Mouse (Mus musculus) spleen, adult 12 weeks (tissue): ENCODE data around the gene Tsc2.

Experiments used
- DNase-seq: peaks from one replicate; pipeline ENCODE4 v3.0.0; 2022; ENCODE audit warnings: low spot score

The Tsc2 gene

DNA sequence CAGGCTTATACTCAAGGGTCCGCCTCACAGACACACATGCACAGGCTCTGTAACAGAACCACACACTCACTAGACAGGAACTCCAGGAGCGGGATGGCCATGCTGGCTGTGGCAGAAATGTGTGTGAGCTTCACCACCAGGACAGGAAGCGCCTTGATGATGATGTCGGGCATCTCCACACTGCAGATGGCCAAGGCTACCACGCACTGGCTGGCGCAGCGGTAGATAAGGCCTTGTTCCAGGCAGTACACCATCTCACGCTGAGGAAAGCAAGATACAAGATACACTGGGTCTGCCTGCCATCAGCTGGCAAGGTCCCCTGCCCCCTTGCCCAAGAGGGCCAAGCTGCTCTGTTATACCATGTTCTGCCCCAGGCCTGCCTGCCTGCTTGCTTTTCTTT lies 23.6 kb downstream of the Tsc2 start:
- no peak for DNase-seq

GRCm38 (mm10) chr17:24608370-24608769 lies 24.1 kb downstream of the Tsc2 start:
- DNase-seq, result no peak

- DNase-seq, result no peak
Measured at GRCm38 (mm10) chr17:24604557-24604956, 27.9 kb downstream of the Tsc2 start.

- no peak for DNase-seq
Measured at GRCm38 (mm10) chr17:24603961-24604360, 28.5 kb downstream of the Tsc2 start.

- DNase-seq, result no peak
Measured at GRCm38 (mm10) chr17:24600502-24600901, 31.9 kb downstream of the Tsc2 start.

GRCm38 (mm10) chr17:24597989-24598388 lies 34.4 kb downstream of the Tsc2 start:
- no peak for DNase-seq

DNA sequence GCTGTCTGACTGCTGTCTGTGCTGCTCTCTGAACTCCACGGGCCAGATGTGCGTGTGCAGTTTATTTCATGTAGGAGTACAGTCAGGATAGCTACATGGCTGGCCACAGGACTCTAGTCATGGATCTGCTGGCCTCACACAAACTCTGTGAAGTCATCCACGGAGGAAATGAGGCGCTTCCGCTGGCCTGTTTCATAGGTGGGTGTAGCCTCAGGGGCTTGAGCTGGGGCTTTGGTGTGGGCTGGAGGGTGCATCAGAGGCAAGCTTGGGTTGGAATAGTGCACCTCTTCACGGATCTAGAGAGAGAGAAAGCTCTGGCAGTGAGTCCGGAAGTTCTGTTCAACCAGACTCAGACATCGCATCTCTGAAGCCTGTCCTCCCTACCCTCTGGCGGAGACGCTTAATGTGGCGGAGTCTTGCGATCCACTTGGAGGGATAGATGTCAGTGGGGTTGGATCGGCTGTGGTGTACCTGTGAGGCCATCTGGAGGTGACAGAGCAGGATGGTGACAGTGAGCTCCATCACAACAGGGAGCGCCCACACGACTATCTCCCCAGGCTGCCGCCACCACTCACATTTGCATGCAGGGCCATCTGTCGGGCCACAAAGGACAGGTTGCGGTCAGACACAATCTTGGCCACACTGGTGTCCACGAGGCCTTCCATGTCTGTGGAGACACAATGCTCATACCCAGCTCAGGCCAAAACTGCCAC lies 35.8 kb downstream of the Tsc2 start:
- DNase-seq, result no peak

GRCm38 (mm10) chr17:24596073-24596466 lies 36.4 kb downstream of the Tsc2 start:
- DNase-seq, result no peak

DNA sequence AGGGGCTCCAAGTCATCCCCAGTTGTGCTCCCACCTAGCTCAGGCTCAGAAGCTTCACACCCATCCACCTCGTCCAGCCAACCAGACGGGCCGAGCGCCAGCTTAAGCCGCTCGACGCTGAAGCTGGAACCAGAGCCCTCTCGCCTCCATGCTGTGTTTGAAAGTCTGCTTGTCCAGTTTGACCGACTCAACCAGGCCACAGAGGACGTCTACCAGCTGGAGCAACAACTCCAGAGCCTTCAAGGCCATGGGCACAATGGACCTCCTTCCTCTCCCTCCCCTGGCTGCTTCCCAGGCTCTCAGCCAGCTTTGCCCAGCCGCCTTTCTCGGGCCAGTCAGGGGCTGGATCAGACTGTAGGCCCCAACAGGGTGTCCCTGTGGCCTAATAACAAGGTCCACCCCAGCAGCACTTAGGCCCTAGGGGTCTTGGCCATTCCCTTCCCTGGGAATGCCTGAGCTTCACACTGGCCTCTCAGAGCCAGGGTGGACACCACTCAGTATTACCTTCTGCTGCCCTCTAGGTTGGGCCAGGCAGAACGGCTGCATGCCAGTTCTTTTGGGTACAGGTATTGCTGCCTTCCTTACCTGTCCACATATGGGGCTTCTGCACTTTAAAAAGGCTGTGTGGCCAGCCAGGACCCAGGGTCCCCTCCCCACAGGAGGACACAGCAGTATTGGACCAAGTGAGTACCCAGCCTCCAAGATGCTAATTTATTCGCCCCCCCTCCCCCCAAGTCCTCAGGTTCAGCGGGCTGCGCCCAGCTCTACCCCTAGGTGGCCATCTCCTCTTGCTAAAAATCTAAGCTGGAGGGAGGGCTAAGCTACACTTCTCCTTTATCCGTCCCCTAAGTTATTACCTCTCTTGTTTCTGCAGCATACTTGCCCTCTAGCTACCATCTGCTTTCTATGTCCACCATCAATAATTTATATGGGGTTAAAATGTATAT lies 37.0 kb downstream of the Tsc2 start:
- no peak for DNase-seq

- DNase-seq, result no peak
Measured at GRCm38 (mm10) chr17:24593992-24594890, 38.2 kb downstream of the Tsc2 start.

- no peak for DNase-seq
Measured at GRCm38 (mm10) chr17:24593248-24593647, 39.2 kb downstream of the Tsc2 start.

- no peak for DNase-seq
Measured at GRCm38 (mm10) chr17:24591695-24592094, 40.7 kb downstream of the Tsc2 start.

DNA sequence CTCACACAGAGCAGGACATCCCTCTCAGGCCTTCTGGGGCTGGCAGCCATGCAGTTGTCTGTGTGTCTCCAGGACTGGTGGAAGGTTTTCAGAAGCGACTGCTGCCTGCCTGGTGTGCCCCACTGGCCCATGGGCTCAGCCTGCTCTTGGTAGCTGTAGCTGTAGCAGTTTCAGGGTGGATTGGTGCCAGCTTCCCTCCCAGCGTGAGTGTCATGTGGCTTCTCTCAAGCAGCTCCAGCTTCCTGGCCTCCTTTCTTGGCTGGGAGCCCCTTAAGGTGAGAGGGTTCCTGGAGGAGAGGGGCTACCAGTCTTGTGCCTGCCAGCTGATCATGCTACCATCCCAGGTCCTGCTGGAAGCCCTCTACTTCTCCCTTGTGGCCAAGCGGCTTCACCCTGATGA lies 41.5 kb downstream of the Tsc2 start:
- DNase-seq, result no peak

DNA sequence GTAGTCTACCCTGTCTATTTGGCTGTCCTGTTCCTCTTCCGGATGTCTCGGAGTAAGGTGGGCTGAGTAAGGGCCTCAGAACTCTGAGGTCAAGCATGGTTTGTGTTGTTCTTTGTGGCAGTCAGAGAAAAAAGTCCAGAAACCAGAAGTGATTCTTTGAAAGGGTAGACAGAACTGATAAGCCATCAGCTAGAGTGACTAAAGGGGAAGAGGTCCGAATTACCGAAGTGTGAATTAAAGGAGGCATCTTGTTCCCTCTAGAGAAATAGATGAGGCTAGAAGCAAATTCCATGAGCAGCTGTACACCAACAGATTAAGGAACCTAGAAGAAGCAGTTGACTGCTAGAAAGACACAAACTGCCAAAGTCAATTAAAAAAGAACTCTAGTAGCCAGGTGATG lies 45.9 kb downstream of the Tsc2 start:
- no peak for DNase-seq

GRCm38 (mm10) chr17:24584520-24584919 lies 47.9 kb downstream of the Tsc2 start:
- no peak for DNase-seq

DNA sequence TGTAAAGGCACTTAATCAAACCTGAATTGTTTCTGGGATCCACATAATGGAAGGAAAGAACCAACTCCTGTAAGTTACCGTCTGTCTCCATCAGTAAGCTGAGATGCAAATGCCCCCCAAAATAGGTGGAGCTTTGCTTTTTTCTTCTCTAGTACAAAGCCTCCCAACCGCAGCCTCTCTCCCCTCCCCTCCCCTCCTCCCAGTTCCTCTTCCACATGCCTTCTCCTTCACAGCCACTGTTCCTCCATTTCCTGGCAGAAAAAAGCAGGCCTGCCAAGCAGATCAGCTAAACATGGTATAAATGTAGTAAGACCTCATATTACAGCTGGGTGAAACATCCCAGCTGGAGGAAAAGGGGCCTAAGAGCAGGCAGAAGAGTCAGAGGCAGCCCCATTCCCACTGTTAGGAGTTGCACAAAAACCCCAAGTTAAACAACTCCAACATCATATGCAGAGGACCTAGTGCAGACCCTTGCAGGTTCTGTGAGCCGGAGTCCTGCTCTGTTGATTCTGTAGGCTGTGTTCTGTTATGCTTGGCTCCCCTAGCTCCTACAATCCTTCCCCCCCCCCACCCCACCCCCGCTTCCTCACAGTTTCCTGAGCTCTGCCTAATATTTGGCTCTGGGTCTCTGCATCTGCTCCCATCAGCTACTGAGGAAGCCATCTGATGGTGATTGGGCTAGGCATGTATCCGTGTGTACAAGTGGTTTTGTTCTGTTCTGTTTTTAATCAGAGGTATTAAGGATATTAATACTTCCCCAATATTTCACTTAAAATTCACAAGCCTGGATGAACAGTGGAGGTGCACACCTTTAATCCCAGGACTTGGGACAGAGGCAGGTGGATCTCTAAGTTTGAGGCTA lies 48.6 kb downstream of the Tsc2 start:
- DNase-seq, result no peak

DNA sequence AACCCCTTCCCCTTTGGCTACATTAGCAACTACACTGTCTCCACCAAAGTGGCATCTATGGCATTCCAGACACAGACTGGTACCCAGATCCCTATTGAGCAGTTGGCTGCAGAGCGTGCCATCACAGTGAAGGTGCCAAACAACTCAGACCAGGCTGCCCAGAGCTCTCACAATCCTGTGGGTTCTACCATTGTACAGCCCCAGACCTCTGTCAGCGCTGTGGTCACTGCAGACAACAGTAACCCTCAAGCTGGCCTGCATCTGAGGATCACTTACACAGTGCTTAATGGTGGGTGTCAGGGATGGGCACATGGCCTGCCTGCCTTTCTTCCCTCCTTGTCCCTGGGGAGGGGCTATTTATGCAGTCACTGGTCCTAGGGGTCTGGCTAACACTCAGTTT lies 52.1 kb downstream of the Tsc2 start:
- no peak for DNase-seq

DNA sequence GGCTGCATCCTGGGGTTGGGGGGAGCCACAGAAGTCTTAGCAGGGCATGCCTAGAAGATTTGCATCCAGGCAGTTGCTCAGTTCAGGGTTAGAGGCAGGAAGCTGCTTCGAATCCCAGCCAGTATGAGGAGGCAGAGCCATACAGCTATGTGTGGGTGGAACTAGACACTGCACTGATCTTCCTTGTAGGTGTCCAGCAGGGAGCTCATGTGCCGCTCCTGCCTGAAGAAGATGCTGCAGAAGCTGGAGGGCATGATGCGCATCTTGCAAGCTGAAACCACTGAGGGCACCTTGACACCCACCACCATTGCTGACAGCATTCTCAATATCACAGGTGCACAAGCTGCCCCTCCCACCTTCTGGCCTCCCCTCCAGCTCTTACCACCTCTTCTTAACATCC lies 52.9 kb downstream of the Tsc2 start:
- no peak for DNase-seq

DNA sequence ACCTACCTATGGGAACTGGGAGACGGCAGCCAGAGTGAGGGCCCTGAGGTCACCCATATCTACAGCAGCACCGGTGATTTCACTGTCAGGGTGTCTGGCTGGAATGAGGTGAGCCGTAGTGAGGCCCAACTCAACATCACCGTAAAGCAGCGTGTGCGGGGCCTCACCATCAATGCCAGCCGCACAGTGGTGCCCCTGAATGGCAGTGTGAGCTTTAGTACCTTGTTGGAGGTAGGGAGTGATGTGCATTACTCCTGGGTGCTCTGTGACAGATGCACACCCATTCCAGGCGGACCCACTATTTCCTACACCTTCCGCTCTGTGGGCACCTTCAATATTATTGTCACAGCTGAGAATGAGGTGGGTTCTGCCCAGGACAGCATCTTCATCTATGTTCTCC lies 58.6 kb downstream of the Tsc2 start:
- DNase-seq, result no peak

DNA sequence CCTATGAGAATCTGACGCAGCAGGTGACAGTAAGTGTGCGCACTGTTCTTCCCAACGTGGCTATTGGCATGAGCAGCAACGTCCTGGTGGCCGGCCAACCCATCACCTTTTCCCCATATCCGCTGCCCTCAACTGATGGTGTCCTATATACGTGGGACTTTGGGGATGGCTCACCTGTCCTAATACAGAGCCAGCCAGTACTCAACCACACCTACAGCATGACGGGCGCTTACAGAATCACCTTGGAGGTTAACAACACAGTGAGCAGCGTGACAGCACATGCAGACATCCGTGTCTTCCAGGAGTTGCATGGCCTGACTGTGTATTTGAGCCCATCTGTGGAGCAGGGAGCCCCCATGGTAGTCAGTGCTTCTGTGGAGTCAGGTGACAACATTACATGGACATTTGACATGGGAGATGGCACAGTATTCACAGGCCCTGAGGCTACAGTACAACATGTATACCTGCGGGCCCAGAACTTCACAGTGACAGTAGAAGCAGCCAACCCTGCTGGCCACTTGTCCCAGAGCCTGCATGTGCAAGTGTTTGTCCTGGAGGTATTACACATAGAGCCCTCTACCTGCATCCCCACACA lies 59.7 kb downstream of the Tsc2 start:
- no peak for DNase-seq

DNA sequence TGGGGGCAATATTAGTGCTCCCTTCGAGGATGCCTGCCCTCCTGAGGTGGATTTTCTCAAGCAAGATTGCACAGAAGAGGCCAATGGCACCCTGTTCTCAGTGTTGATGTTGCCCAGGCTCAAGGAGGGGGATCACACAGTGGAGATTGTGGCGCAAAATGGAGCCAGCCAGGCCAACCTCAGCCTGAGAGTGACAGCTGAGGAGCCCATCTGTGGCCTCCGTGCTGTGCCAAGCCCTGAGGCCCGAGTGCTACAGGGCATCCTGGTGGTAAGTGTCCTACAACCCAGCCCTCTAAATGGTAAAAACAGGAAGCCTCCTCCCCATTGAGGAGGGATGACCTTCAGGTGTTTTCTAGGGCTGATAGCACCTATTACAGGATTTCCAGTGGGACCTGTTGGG lies 62.6 kb downstream of the Tsc2 start:
- DNase-seq, result no peak
